ENCODE assay signal across 7 mouse cellular contexts in genomic region chr7:66309950-66310669, GRCm38 (mm10). TPM values are rescaled to one million over a fixed set of nuclear protein-coding genes. Genes with fewer than 3 reads are reported as not detected.
DNase-seq lines count a peak whose midpoint lies in the region; ATAC-seq and TF ChIP-seq lines count a peak whose summit lies in the region.

No protein-coding gene starts in this region.

- no peaks in the 10 kb centered on the region for H3K4me1 ChIP-seq in E14TG2a.4 (replicated peaks; ENCODE audit: low read depth, low read length)
- no peaks in the 10 kb centered on the region for H3K4me1 ChIP-seq in forebrain, postnatal 0 days (ENCODE audit: insufficient read depth)
- H3K4me1 ChIP-seq in liver, embryonic 13.5 days (replicated peaks), result peaks cover 30% of the 10 kb centered on the region

- H3K27ac ChIP-seq in forebrain, postnatal 0 days (ENCODE audit: low read depth, low read length), result no peak overlapping the region
- no peak overlapping the region for H3K27ac ChIP-seq in liver, embryonic 13.5 days

- no peaks in the 10 kb centered on the region for H3K9me3 ChIP-seq in E14TG2a.4 (ENCODE audit: low read length)
- no peaks in the 10 kb centered on the region for H3K9me3 ChIP-seq in forebrain, postnatal 0 days (ENCODE audit: low read length)
- H3K9me3 ChIP-seq in liver, embryonic 13.5 days (replicated peaks), result no peaks in the 10 kb centered on the region

- H3K27me3 ChIP-seq in E14TG2a.4 (ENCODE audit: insufficient read depth, low read length), result peaks cover 4% of the 10 kb centered on the region; the same call in 1 of the 2 replicates
- H3K27me3 ChIP-seq in forebrain, postnatal 0 days (ENCODE audit: insufficient read depth, low read length), result no peaks in the 10 kb centered on the region
- H3K27me3 ChIP-seq in liver, embryonic 13.5 days, result 0 out of 2 replicates have a peak, but pooled peaks cover 2% of the 10 kb centered on the region

- H3K4me2 ChIP-seq in forebrain, postnatal 0 days (ENCODE audit: low read depth), result no peak overlapping the region
- no peak overlapping the region for H3K4me2 ChIP-seq in liver, embryonic 13.5 days

- peak; percentile 55 for TF ChIP-seq CTCF in E14TG2a.4 (conservative IDR thresholded peaks at IDR 0.05; ENCODE audit: low read length)
- TF ChIP-seq CTCF in forebrain, postnatal 0 days (IDR thresholded peaks at IDR 0.05; ENCODE audit: low read depth), result peak; percentile 95

- peak; percentile 68; the same call in 1 of the 2 replicates for ATAC-seq in forebrain, postnatal 0 days
- no peak for ATAC-seq in liver, embryonic 13.5 days (ENCODE audit: low read depth)

- DNase-seq in B cell, adult 2 months, result peak; percentile 54 to 59
- DNase-seq in c-Kit-positive CD71-positive TER-119-negative erythroid progenitor cells, embryonic 14.5 days (ENCODE audit: low read depth), result peak; percentile 60
- DNase-seq in forebrain, postnatal 0 days, result peak; percentile 92
- DNase-seq in induced T-regulatory cell, adult 2 months (ENCODE audit: low read depth), result peak; percentile 75
- DNase-seq in liver, embryonic 13.5 days, result peak; percentile 44
- peak; percentile 93 for DNase-seq in retina, embryonic 14.5 days (ENCODE audit: low spot score)

- H3K9ac ChIP-seq in forebrain, postnatal 0 days, result no peak overlapping the region
- H3K9ac ChIP-seq in liver, embryonic 13.5 days, result no peak overlapping the region

- no peaks in the 10 kb centered on the region for H3K36me3 ChIP-seq in E14TG2a.4 (ENCODE audit: insufficient read depth, low read length)
- no peaks in the 10 kb centered on the region for H3K36me3 ChIP-seq in forebrain, postnatal 0 days (ENCODE audit: insufficient read depth)
- peaks cover 13% of the 10 kb centered on the region; the same call in 1 of the 2 replicates for H3K36me3 ChIP-seq in liver, embryonic 13.5 days

- H3K4me3 ChIP-seq in E14TG2a.4 (replicated peaks; ENCODE audit: low read length), result no peak overlapping the region
- no peak overlapping the region for H3K4me3 ChIP-seq in forebrain, postnatal 0 days (ENCODE audit: low read depth, low read length)
- no peak overlapping the region for H3K4me3 ChIP-seq in liver, embryonic 13.5 days (replicated peaks)

- 45% methylated on average over 7 of the region's 7 CpGs for whole genome bisulfite sequencing in forebrain, postnatal 0 days
- WGBS in liver, embryonic 13.5 days (ENCODE audit: insufficient replicate concordance), result 29% methylated on average over 7 of the region's 7 CpGs

RNA-seq across cellular contexts. Expression of gene Gm10974, which starts 55.6 kb away (rescaled TPM):
- not detected in 2 replicates for total RNA-seq in forebrain, postnatal 0 days (2014; rRNA removed)
- not detected in 2 replicates for polyA plus RNA-seq in forebrain, postnatal 0 days (2015; fragmentation: Nextera tagmentation; extraction: Ambion mirVana)
- polyA plus RNA-seq in liver, embryonic 13.5 days (2015; fragmentation: Nextera tagmentation; extraction: Ambion mirVana), result not detected in 2 replicates
